Mouse (Mus musculus): ENCODE data around the gene Pde6h. TPM values are rescaled to one million over a fixed set of nuclear protein-coding genes. Genes with fewer than 3 reads are reported as not detected.

Pde6h gene
- total and polyA plus RNA-seq, 2 experiments from 2014 or later: 0.04 to 0.19 TPM

DNA sequence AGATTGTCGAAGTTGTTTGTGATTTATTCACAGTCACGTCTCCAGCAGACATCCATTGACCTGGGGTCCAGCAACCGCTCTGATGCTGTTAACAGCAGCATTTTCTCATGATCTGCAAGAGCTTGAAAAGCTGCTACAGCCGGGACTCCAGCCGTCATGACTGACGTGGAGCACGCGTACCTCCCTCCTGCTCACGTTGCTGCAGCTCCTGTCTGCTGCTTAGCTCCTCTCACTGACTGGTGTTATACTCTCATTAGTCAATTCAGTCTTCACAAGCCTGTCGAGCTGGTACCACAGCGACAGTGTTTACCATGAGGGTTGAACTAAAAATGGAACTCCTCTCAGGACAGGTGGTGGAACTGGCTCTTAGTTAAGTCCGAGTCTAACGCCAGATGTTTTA lies 62.4 kb downstream of the Pde6h start:
- ATAC-seq (ENCODE audit: insufficient read depth, low read depth): no peak
- 54% methylated on average over 13 of the region's 13 CpGs for WGBS
- no peak overlapping the region for H3K4me2 ChIP-seq (ENCODE audit: low read depth, low read length)

DNA sequence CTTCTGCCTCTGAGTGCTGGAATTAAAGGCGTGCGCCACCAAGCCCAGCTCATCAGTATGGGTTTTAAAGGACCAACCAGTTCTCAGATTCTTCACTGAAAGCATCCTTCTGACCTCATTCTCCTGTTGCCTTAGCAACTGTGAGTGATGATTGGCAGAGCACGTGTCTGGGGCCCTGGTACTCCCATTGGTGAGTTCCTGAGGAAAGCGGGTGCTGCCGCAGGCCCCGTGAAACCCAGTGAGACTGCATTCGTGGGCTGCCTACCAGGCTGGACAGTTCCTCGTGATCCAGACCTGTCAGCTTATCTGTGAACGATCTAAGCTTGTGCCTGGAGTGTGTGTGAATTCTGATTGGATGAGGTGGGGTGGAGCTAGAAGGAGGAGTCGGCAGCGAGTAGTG lies 63.1 kb downstream of the Pde6h start:
- WGBS: 58% methylated on average over 11 of the region's 11 CpGs
- Histone ChIP-seq H3K4me3 (ENCODE audit: low read depth, low read length) (no peak overlapping the region), H3K4me1 (ENCODE audit: control insufficient read depth, insufficient read depth) (no peaks in the 10 kb centered on the region), H3K9ac (replicated peaks; ENCODE audit: low read depth, low read length) (no peak overlapping the region), H3K27me3 (ENCODE audit: control insufficient read depth, insufficient read depth, low read length) (no peaks in the 10 kb centered on the region), H3K4me2 (ENCODE audit: low read depth, low read length) (no peak overlapping the region), H3K9me3 (replicated peaks; ENCODE audit: control insufficient read depth, low read length) (no peaks in the 10 kb centered on the region), H3K36me3 (replicated peaks; ENCODE audit: control insufficient read depth, insufficient read depth, low read length) (no peaks in the 10 kb centered on the region), H3K27ac (ENCODE audit: low read depth) (no peak overlapping the region)
- ATAC-seq (ENCODE audit: insufficient read depth, low read depth): no peak
- DNase-seq (ENCODE audit: low spot score): no peak
- TF ChIP-seq CTCF (IDR thresholded peaks at IDR 0.05; ENCODE audit: low read depth): no peak
- TF ChIP-seq EP300 (IDR thresholded peaks at IDR 0.05; ENCODE audit: low read depth): no peak

More for the DNA sequence above, 62.4 kb downstream of the Pde6h start:
- H3K4me1 ChIP-seq (ENCODE audit: control insufficient read depth, insufficient read depth): no peaks in the 10 kb centered on the region
- TF ChIP-seq EP300 (IDR thresholded peaks at IDR 0.05; ENCODE audit: low read depth) (no peak), CTCF (IDR thresholded peaks at IDR 0.05; ENCODE audit: low read depth) (no peak)
- H3K9ac ChIP-seq (replicated peaks; ENCODE audit: low read depth, low read length): no peak overlapping the region
- DNase-seq (ENCODE audit: low spot score): no peak
- H3K27me3 ChIP-seq (ENCODE audit: control insufficient read depth, insufficient read depth, low read length): no peaks in the 10 kb centered on the region
- H3K9me3 ChIP-seq (replicated peaks; ENCODE audit: control insufficient read depth, low read length): no peaks in the 10 kb centered on the region
- no peak overlapping the region for H3K4me3 ChIP-seq (ENCODE audit: low read depth, low read length)
- no peak overlapping the region for H3K27ac ChIP-seq (ENCODE audit: low read depth)
- no peaks in the 10 kb centered on the region for H3K36me3 ChIP-seq (replicated peaks; ENCODE audit: control insufficient read depth, insufficient read depth, low read length)

DNA sequence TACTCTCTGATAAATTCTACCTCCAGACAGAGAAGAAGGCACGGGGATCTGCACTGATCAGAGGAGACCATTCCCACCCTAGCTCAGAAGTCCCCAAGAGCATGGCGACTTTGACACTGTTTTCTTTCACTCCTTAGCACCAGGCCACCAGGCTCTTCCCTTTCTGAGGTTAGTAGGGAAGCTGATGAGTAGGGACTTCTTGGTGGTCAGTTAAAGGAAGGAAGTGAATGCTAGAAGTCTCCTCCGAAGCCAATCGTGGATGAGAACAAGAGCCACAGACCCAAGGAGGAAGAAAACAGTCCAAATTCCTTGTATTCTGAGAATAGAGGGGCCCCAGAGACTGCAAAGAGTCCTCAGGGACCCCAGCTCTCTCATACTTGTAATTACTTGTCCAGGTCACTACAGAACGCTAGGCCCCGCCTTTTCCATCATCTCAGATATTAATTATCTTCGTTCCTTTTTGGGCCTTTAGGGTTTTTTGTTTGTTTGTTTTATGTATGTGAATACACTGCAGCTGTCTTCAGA lies 65.0 kb downstream of the Pde6h start:
- Histone ChIP-seq H3K4me1 (ENCODE audit: control insufficient read depth, insufficient read depth) (no peaks in the 10 kb centered on the region), H3K4me3 (ENCODE audit: low read depth, low read length) (no peak overlapping the region), H3K27me3 (ENCODE audit: control insufficient read depth, insufficient read depth, low read length) (no peaks in the 10 kb centered on the region), H3K9ac (replicated peaks; ENCODE audit: low read depth, low read length) (no peak overlapping the region), H3K27ac (ENCODE audit: low read depth) (no peak overlapping the region), H3K4me2 (ENCODE audit: low read depth, low read length) (no peak overlapping the region), H3K9me3 (replicated peaks; ENCODE audit: control insufficient read depth, low read length) (no peaks in the 10 kb centered on the region), H3K36me3 (replicated peaks; ENCODE audit: control insufficient read depth, insufficient read depth, low read length) (no peaks in the 10 kb centered on the region)
- TF ChIP-seq CTCF (IDR thresholded peaks at IDR 0.05; ENCODE audit: low read depth): no peak
- TF ChIP-seq EP300 (IDR thresholded peaks at IDR 0.05; ENCODE audit: low read depth): no peak
- ATAC-seq (ENCODE audit: insufficient read depth, low read depth) (no peak), DNase-seq (ENCODE audit: low spot score) (no peak)
- WGBS: 75% methylated on average over 7 of the region's 7 CpGs

DNA sequence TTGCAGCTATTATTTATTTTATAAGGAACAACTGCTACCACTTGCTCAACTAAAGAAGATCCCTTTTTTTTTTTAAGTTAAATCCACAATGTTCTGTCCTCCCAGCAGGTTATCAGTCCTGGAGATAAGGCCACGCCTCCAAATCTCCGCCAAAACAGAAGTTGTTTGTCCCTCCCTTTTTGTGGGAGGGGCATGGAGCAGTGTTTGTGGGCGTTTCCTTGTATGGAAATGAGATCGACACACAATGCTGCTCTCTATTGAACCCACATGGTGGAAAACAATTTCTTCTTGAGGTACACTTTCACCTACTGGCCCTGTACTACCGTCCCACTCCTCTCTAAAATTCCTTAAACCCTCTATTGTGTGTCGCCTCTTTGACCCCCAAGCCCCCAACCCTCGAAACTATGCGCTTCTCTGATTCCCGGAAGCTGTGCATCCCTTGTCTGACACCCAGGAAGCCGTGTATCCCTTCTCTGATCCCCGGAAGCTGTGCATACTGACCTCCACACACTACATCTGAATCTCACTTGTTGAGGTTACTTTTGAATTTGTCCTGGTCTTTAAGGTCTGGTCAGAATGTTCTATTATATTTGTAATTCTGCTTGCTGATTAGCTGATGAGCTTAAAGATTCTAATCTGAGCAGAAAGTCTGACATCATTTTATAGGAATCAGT lies 66.3 kb downstream of the Pde6h start:
- Histone ChIP-seq H3K9me3 (replicated peaks; ENCODE audit: control insufficient read depth, low read length) (no peaks in the 10 kb centered on the region), H3K27ac (ENCODE audit: low read depth) (no peak overlapping the region), H3K4me3 (ENCODE audit: low read depth, low read length) (no peak overlapping the region), H3K4me1 (ENCODE audit: control insufficient read depth, insufficient read depth) (no peaks in the 10 kb centered on the region), H3K27me3 (ENCODE audit: control insufficient read depth, insufficient read depth, low read length) (no peaks in the 10 kb centered on the region), H3K9ac (replicated peaks; ENCODE audit: low read depth, low read length) (no peak overlapping the region), H3K4me2 (ENCODE audit: low read depth, low read length) (peak overlapping the region; percentile 16; the same call in 1 of the 2 replicates), H3K36me3 (replicated peaks; ENCODE audit: control insufficient read depth, insufficient read depth, low read length) (no peaks in the 10 kb centered on the region)
- TF ChIP-seq CTCF (IDR thresholded peaks at IDR 0.05; ENCODE audit: low read depth): no peak
- no peak for TF ChIP-seq EP300 (IDR thresholded peaks at IDR 0.05; ENCODE audit: low read depth)
- 40% methylated on average over 11 of the region's 11 CpGs for WGBS
- no peak for DNase-seq (ENCODE audit: low spot score)
- 0 out of 2 replicates have a peak, but pooled peaks have one; percentile 17 for ATAC-seq (ENCODE audit: insufficient read depth, low read depth)

DNA sequence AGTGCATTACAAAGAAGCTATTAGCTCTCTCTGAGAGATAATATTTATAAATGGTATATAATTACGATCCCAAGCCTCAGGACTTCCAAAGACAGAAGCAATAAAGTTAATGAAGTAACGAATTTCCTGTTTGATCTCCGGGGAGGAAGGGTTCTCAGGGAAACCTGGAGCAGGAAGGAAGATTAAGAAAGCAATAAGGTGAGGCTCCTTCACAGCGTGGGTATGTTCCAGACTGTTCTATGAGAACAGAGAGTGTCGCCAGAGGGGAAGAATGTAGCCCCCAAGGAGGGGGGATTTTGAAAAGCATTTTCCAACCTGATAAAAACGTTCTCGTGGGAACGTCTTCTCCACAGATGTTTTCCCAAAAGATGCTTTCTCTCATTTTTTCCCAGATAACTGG lies 66.9 kb downstream of the Pde6h start:
- DNase-seq (ENCODE audit: low spot score) (no peak), ATAC-seq (ENCODE audit: insufficient read depth, low read depth) (no peak)
- 49% methylated on average over 8 of the region's 8 CpGs for WGBS
- Histone ChIP-seq H3K27me3 (ENCODE audit: control insufficient read depth, insufficient read depth, low read length) (no peaks in the 10 kb centered on the region), H3K27ac (ENCODE audit: low read depth) (no peak overlapping the region), H3K4me3 (ENCODE audit: low read depth, low read length) (no peak overlapping the region), H3K4me2 (ENCODE audit: low read depth, low read length) (no peak overlapping the region), H3K36me3 (replicated peaks; ENCODE audit: control insufficient read depth, insufficient read depth, low read length) (no peaks in the 10 kb centered on the region), H3K4me1 (ENCODE audit: control insufficient read depth, insufficient read depth) (no peaks in the 10 kb centered on the region), H3K9me3 (replicated peaks; ENCODE audit: control insufficient read depth, low read length) (no peaks in the 10 kb centered on the region), H3K9ac (replicated peaks; ENCODE audit: low read depth, low read length) (no peak overlapping the region)
- TF ChIP-seq CTCF (IDR thresholded peaks at IDR 0.05; ENCODE audit: low read depth): no peak
- TF ChIP-seq EP300 (IDR thresholded peaks at IDR 0.05; ENCODE audit: low read depth): no peak

DNA sequence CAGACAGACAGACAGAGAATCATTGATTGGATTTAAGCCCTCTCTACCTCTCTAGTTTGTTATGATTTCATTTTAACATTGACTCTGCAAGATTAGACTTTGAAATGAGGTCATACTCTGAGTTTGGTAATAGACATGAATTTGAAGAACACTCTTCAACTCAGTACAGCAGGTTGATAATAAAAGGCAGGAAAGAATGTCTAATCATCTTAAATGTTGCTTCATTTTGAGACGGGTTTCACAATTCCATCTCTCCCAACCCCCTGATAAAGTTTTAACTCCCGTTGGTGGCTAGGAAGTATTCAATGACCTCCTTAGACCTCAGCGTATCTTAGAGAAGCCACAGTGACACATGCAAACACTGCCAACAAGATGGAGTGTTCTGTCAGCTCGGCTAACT lies 69.9 kb downstream of the Pde6h start:
- ATAC-seq (ENCODE audit: insufficient read depth, low read depth) (no peak), DNase-seq (ENCODE audit: low spot score) (no peak)
- Histone ChIP-seq H3K27ac (ENCODE audit: low read depth) (no peak overlapping the region), H3K4me3 (ENCODE audit: low read depth, low read length) (no peak overlapping the region), H3K9ac (replicated peaks; ENCODE audit: low read depth, low read length) (no peak overlapping the region), H3K4me2 (ENCODE audit: low read depth, low read length) (no peak overlapping the region), H3K4me1 (ENCODE audit: control insufficient read depth, insufficient read depth) (no peaks in the 10 kb centered on the region), H3K9me3 (replicated peaks; ENCODE audit: control insufficient read depth, low read length) (no peaks in the 10 kb centered on the region), H3K27me3 (ENCODE audit: control insufficient read depth, insufficient read depth, low read length) (no peaks in the 10 kb centered on the region), H3K36me3 (replicated peaks; ENCODE audit: control insufficient read depth, insufficient read depth, low read length) (no peaks in the 10 kb centered on the region)
- 45% methylated on average over 4 of the region's 4 CpGs for WGBS
- TF ChIP-seq EP300 (IDR thresholded peaks at IDR 0.05; ENCODE audit: low read depth) (no peak), CTCF (IDR thresholded peaks at IDR 0.05; ENCODE audit: low read depth) (no peak)

Data from heart, postnatal 0 days (tissue).